Mouse (Mus musculus): ENCODE measurements at regions not wholly inside any gene's neighbourhood (a gene's known extent, or its start where the extent isn't known, plus 50 kb on each side); places are given as distances from the start of the nearest gene placed in this dataset.

- H3K27ac ChIP-seq (ENCODE audit: insufficient read depth, low read length): no peak overlapping the region
- no peaks in the 10 kb centered on the region for H3K27me3 ChIP-seq (ENCODE audit: control insufficient read depth, insufficient read depth, low read length)
- no peak overlapping the region for H3K4me3 ChIP-seq (replicated peaks; ENCODE audit: insufficient read depth, low read depth, low read length)
- peak; percentile 53 to 64 for DNase-seq
- TF ChIP-seq POLR2A (IDR thresholded peaks at IDR 0.05; ENCODE audit: borderline replicate concordance, insufficient read depth, low read length): no peak
- TF ChIP-seq CTCF (IDR thresholded peaks at IDR 0.05; ENCODE audit: borderline replicate concordance, insufficient read depth, low read depth, low read length): 0 out of 2 replicates have a peak, but pooled peaks have one; percentile 3
- 35% methylated on average over 6 of the region's 6 CpGs for WGBS
- H3K4me1 ChIP-seq (ENCODE audit: control insufficient read depth, insufficient read depth, low read length): peaks cover 19% of the 10 kb centered on the region
These were observed 305.2 kb downstream of the Rnf144a start for GRCm38 (mm10) chr12:26109866-26110265.

GRCm38 (mm10) chr12:26104372-26104771 lies 310.7 kb downstream of the Rnf144a start:
- Histone ChIP-seq H3K27ac (ENCODE audit: insufficient read depth, low read length) (peak overlapping the region; percentile 27; the same call in 1 of the 2 replicates), H3K4me3 (replicated peaks; ENCODE audit: insufficient read depth, low read depth, low read length) (no peak overlapping the region), H3K27me3 (ENCODE audit: control insufficient read depth, insufficient read depth, low read length) (no peaks in the 10 kb centered on the region), H3K4me1 (ENCODE audit: control insufficient read depth, insufficient read depth, low read length) (peaks cover 17% of the 10 kb centered on the region; the same call in 1 of the 2 replicates)
- TF ChIP-seq CTCF (IDR thresholded peaks at IDR 0.05; ENCODE audit: borderline replicate concordance, insufficient read depth, low read depth, low read length) (no peak), POLR2A (IDR thresholded peaks at IDR 0.05; ENCODE audit: borderline replicate concordance, insufficient read depth, low read length) (no peak)
- WGBS: 33% methylated on average over 3 of the region's 3 CpGs
- DNase-seq: peak; percentile 62 to 76

- WGBS: 96% methylated on average over 4 of the region's 4 CpGs
These were observed 312.7 kb downstream of the Rnf144a start for GRCm38 (mm10) chr12:26102384-26102783.

GRCm38 (mm10) chr12:26100140-26100539 lies 314.9 kb downstream of the Rnf144a start:
- Histone ChIP-seq H3K27ac (ENCODE audit: insufficient read depth, low read length) (no peak overlapping the region), H3K4me3 (replicated peaks; ENCODE audit: insufficient read depth, low read depth, low read length) (no peak overlapping the region), H3K27me3 (ENCODE audit: control insufficient read depth, insufficient read depth, low read length) (no peaks in the 10 kb centered on the region), H3K4me1 (ENCODE audit: control insufficient read depth, insufficient read depth, low read length) (peaks cover 19% of the 10 kb centered on the region; the same call in 1 of the 2 replicates)
- TF ChIP-seq CTCF (IDR thresholded peaks at IDR 0.05; ENCODE audit: borderline replicate concordance, insufficient read depth, low read depth, low read length) (no peak), POLR2A (IDR thresholded peaks at IDR 0.05; ENCODE audit: borderline replicate concordance, insufficient read depth, low read length) (no peak)
- WGBS: 23% methylated on average over 2 of the region's 2 CpGs
- peak; percentile 63 to 86 for DNase-seq

More at GRCm38 (mm10) chr12:26102384-26102783, 312.7 kb downstream of the Rnf144a start:
- peaks cover 19% of the 10 kb centered on the region; the same call in 1 of the 2 replicates for H3K4me1 ChIP-seq (ENCODE audit: control insufficient read depth, insufficient read depth, low read length)
- no peaks in the 10 kb centered on the region for H3K27me3 ChIP-seq (ENCODE audit: control insufficient read depth, insufficient read depth, low read length)
- DNase-seq: no peak
- TF ChIP-seq POLR2A (IDR thresholded peaks at IDR 0.05; ENCODE audit: borderline replicate concordance, insufficient read depth, low read length): no peak
- TF ChIP-seq CTCF (IDR thresholded peaks at IDR 0.05; ENCODE audit: borderline replicate concordance, insufficient read depth, low read depth, low read length): no peak
- no peak overlapping the region for H3K4me3 ChIP-seq (replicated peaks; ENCODE audit: insufficient read depth, low read depth, low read length)
- H3K27ac ChIP-seq (ENCODE audit: insufficient read depth, low read length): no peak overlapping the region

- WGBS: 88% methylated on average over 5 of the region's 5 CpGs
- Histone ChIP-seq H3K4me1 (ENCODE audit: control insufficient read depth, insufficient read depth, low read length) (peaks cover 12% of the 10 kb centered on the region; the same call in 1 of the 2 replicates), H3K27ac (ENCODE audit: insufficient read depth, low read length) (no peak overlapping the region), H3K27me3 (ENCODE audit: control insufficient read depth, insufficient read depth, low read length) (no peaks in the 10 kb centered on the region), H3K4me3 (replicated peaks; ENCODE audit: insufficient read depth, low read depth, low read length) (no peak overlapping the region)
- TF ChIP-seq POLR2A (IDR thresholded peaks at IDR 0.05; ENCODE audit: borderline replicate concordance, insufficient read depth, low read length): no peak
- no peak for TF ChIP-seq CTCF (IDR thresholded peaks at IDR 0.05; ENCODE audit: borderline replicate concordance, insufficient read depth, low read depth, low read length)
- no peak for DNase-seq
These were observed 315.9 kb downstream of the Rnf144a start for GRCm38 (mm10) chr12:26099176-26099575.

- whole genome bisulfite sequencing: 75% methylated on average over 5 of the region's 5 CpGs
- Histone ChIP-seq H3K4me1 (ENCODE audit: control insufficient read depth, insufficient read depth, low read length) (peaks cover 11% of the 10 kb centered on the region; the same call in 1 of the 2 replicates), H3K27ac (ENCODE audit: insufficient read depth, low read length) (no peak overlapping the region), H3K4me3 (replicated peaks; ENCODE audit: insufficient read depth, low read depth, low read length) (no peak overlapping the region), H3K27me3 (ENCODE audit: control insufficient read depth, insufficient read depth, low read length) (no peaks in the 10 kb centered on the region)
- TF ChIP-seq CTCF (IDR thresholded peaks at IDR 0.05; ENCODE audit: borderline replicate concordance, insufficient read depth, low read depth, low read length) (no peak), POLR2A (IDR thresholded peaks at IDR 0.05; ENCODE audit: borderline replicate concordance, insufficient read depth, low read length) (no peak)
- no peak for DNase-seq
These were observed 322.7 kb downstream of the Rnf144a start for GRCm38 (mm10) chr12:26092311-26092710.

GRCm38 (mm10) chr12:26091865-26092264 lies 323.2 kb downstream of the Rnf144a start:
- 86% methylated on average over 3 of the region's 3 CpGs for WGBS
- Histone ChIP-seq H3K27ac (ENCODE audit: insufficient read depth, low read length) (no peak overlapping the region), H3K27me3 (ENCODE audit: control insufficient read depth, insufficient read depth, low read length) (no peaks in the 10 kb centered on the region), H3K4me3 (replicated peaks; ENCODE audit: insufficient read depth, low read depth, low read length) (no peak overlapping the region), H3K4me1 (ENCODE audit: control insufficient read depth, insufficient read depth, low read length) (peaks cover 11% of the 10 kb centered on the region; the same call in 1 of the 2 replicates)
- no peak for DNase-seq
- no peak for TF ChIP-seq CTCF (IDR thresholded peaks at IDR 0.05; ENCODE audit: borderline replicate concordance, insufficient read depth, low read depth, low read length)
- no peak for TF ChIP-seq POLR2A (IDR thresholded peaks at IDR 0.05; ENCODE audit: borderline replicate concordance, insufficient read depth, low read length)

- peaks cover 11% of the 10 kb centered on the region; the same call in 1 of the 2 replicates for H3K4me1 ChIP-seq (ENCODE audit: control insufficient read depth, insufficient read depth, low read length)
- H3K4me3 ChIP-seq (replicated peaks; ENCODE audit: insufficient read depth, low read depth, low read length): no peak overlapping the region
- no peaks in the 10 kb centered on the region for H3K27me3 ChIP-seq (ENCODE audit: control insufficient read depth, insufficient read depth, low read length)
- no peak for TF ChIP-seq CTCF (IDR thresholded peaks at IDR 0.05; ENCODE audit: borderline replicate concordance, insufficient read depth, low read depth, low read length)
- no peak for TF ChIP-seq POLR2A (IDR thresholded peaks at IDR 0.05; ENCODE audit: borderline replicate concordance, insufficient read depth, low read length)
- no peak for DNase-seq
- 65% methylated on average over 3 of the region's 3 CpGs for WGBS
- no peak overlapping the region for H3K27ac ChIP-seq (ENCODE audit: insufficient read depth, low read length)
These were observed 326.7 kb downstream of the Rnf144a start for GRCm38 (mm10) chr12:26088389-26088788.
